ENCODE assay signal across 20 mouse cellular contexts in the genomic region with DNA sequence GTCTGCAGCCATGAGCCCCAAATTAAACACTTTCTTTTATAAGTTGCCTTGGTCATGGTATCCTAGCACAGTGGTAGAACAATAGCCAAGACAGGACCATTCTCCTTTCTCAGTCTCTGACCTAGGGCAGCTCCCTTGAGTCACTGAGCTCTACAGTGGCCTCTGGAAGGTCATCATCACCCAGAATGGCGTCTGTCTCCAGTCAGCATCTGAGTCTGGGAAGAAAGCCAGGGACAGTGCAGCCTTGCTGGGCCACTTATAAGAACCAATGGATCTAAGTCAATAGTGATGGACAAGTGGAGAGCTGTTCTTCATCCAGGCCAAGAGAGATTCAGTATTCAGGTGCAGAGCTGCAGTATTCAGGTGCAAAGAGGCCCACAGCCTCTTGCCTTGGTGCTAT.
A peak's percentile ranks its signal among the peaks of the same experiment; 100 is the strongest.
DNase-seq lines count a peak whose midpoint lies in the region; ATAC-seq lines count a peak whose summit lies in the region.
"Had no signal": no experiment of that assay in that cellular context is flagged by ENCODE, and none has a peak within 500 bp of the region (broad histone marks: within the 10 kb centered on the region; RNA-seq: fewer than 3 reads in every experiment).

No protein-coding gene starts in this region.

- no peaks in the 10 kb centered on the region for H3K27me3 ChIP-seq in hindbrain, embryonic 14.5 days (ENCODE audit: control insufficient read depth, insufficient read depth, low read length)
- H3K27me3 ChIP-seq: CH12.LX; embryonic facial prominence, embryonic 12.5 days; forebrain, embryonic 13.5 days; forebrain, embryonic 15.5 days had no signal

- H3K4me3 ChIP-seq in hindbrain, embryonic 14.5 days (replicated peaks; ENCODE audit: low read length): no peak overlapping the region
- H3K4me3 ChIP-seq: embryonic facial prominence, embryonic 10.5 days; embryonic facial prominence, embryonic 12.5 days; forebrain, embryonic 13.5 days; forebrain, embryonic 15.5 days had no signal

- peak; percentile 53 for DNase-seq in adrenal gland, adult 2 months
- no peak for DNase-seq in adrenal gland, adult 18-20 months (ENCODE audit: low spot score in 2 of 2)
- peak; percentile 13 for DNase-seq in adrenal gland, postnatal 10 days
- DNase-seq in adrenal gland, postnatal 25 days: peak; percentile 11
- peak; percentile 28 for DNase-seq in naive thymus-derived CD4-positive, alpha-beta T cell, adult 2 months (ENCODE audit: low read depth)
- no peak for DNase-seq in gastrocnemius, postnatal 25 days
- DNase-seq in hindbrain, embryonic 14.5 days (ENCODE audit: low spot score): no peak
- DNase-seq in B cell, adult 2 months: no peak
- DNase-seq: cerebellum, adult 11-12 months; cerebellum, adult 2 months; cerebellum, adult 9-10 months; cerebellum, postnatal 10 days; cerebellum, postnatal 25 days; forebrain, postnatal 0 days had no signal

- no peak for ATAC-seq in hindbrain, embryonic 14.5 days (ENCODE audit: low FRiP score)
- ATAC-seq: forebrain, embryonic 13.5 days; forebrain, embryonic 15.5 days; forebrain, postnatal 0 days had no signal

- no peak overlapping the region for H3K4me2 ChIP-seq in hindbrain, embryonic 14.5 days (replicated peaks)
- H3K4me2 ChIP-seq: embryonic facial prominence, embryonic 12.5 days; forebrain, embryonic 13.5 days; forebrain, embryonic 15.5 days had no signal

- no peaks in the 10 kb centered on the region for H3K36me3 ChIP-seq in hindbrain, embryonic 14.5 days (replicated peaks; ENCODE audit: control insufficient read depth, insufficient read depth)
- H3K36me3 ChIP-seq: embryonic facial prominence, embryonic 10.5 days; embryonic facial prominence, embryonic 12.5 days; forebrain, embryonic 15.5 days; G1E had no signal

- 84% methylated on average over 1 of the region's 1 CpGs for WGBS in hindbrain, embryonic 14.5 days

- H3K9me3 ChIP-seq in hindbrain, embryonic 14.5 days (ENCODE audit: control insufficient read depth, low read length): no peaks in the 10 kb centered on the region
- H3K9me3 ChIP-seq: forebrain, embryonic 15.5 days had no signal

- no peak overlapping the region for H3K9ac ChIP-seq in hindbrain, embryonic 14.5 days
- H3K9ac ChIP-seq: embryonic facial prominence, embryonic 12.5 days; forebrain, embryonic 13.5 days; forebrain, embryonic 15.5 days; forebrain, postnatal 0 days had no signal

- no peak overlapping the region for H3K27ac ChIP-seq in hindbrain, embryonic 14.5 days
- H3K27ac ChIP-seq: embryonic facial prominence, embryonic 10.5 days; embryonic facial prominence, embryonic 12.5 days; forebrain, embryonic 13.5 days; forebrain, embryonic 15.5 days had no signal

- H3K4me1 ChIP-seq in hindbrain, embryonic 14.5 days (replicated peaks; ENCODE audit: control insufficient read depth, insufficient read depth, low read length): no peaks in the 10 kb centered on the region
- H3K4me1 ChIP-seq: embryonic facial prominence, embryonic 10.5 days; embryonic facial prominence, embryonic 12.5 days; forebrain, embryonic 13.5 days; forebrain, embryonic 15.5 days had no signal

Comparison
In these comparisons a context has a peak if more than half of its experiments do, and no peak if none do; other contexts are left out.
1. DNase-seq: peak in adrenal gland, adult 2 months (single experiment), adrenal gland, postnatal 10 days (single experiment), adrenal gland, postnatal 25 days (single experiment) and naive thymus-derived CD4-positive, alpha-beta T cell, adult 2 months (single experiment); none in adrenal gland, adult 18-20 months (0 of 2), gastrocnemius, postnatal 25 days (single experiment), hindbrain, embryonic 14.5 days (single experiment) and B cell, adult 2 months (0 of 2).